Mouse (Mus musculus) small intestine, adult 2 months (tissue): ENCODE measurements around the gene Tmc6.

Experiments used
- CTCF ChIP-seq: fragments of 200-500 bp; IDR thresholded peaks from 2 replicates; pipeline ENCODE4 v1.5.1; 2012; ENCODE audit warnings: low read depth, mild to moderate bottlenecking, control low read depth, inconsistent platforms, low read length, moderate library complexity, mixed read lengths; ENCODE audit not compliant: insufficient replicate concordance, insufficient read length; ENCODE audit errors: extremely low read depth
- POLR2A ChIP-seq: fragments of 200-500 bp; IDR thresholded peaks from 2 replicates; pipeline ENCODE4 v1.6.1; 2012; ENCODE audit warnings: low read depth, mild to moderate bottlenecking, control low read depth, inconsistent platforms, low read length, moderate library complexity

GRCm38 (mm10) chr11:117765361-117765760 lies 16.6 kb downstream of the Tmc6 start:
- no peak for TF ChIP-seq CTCF
- no peak for TF ChIP-seq POLR2A
